Mouse (Mus musculus) central nervous system, embryonic 18 days (tissue): ENCODE data around the gene Gpr34. TPM values are rescaled to one million over a fixed set of nuclear protein-coding genes. Genes with fewer than 3 reads are reported as not detected.

Experiments
- polyA plus RNA-seq: library from polyadenylated mRNA; depleted of rRNA; stranded (reverse); fragments of >200 nt; gene quantifications from 2 replicates; pipeline ENCODE4 v1.2.3, GENCODE M21; 2012; rRNA removed

Gene Gpr34
- 1.7 and 1.8 TPM in 2 replicates for polyA plus RNA-seq

DNA sequence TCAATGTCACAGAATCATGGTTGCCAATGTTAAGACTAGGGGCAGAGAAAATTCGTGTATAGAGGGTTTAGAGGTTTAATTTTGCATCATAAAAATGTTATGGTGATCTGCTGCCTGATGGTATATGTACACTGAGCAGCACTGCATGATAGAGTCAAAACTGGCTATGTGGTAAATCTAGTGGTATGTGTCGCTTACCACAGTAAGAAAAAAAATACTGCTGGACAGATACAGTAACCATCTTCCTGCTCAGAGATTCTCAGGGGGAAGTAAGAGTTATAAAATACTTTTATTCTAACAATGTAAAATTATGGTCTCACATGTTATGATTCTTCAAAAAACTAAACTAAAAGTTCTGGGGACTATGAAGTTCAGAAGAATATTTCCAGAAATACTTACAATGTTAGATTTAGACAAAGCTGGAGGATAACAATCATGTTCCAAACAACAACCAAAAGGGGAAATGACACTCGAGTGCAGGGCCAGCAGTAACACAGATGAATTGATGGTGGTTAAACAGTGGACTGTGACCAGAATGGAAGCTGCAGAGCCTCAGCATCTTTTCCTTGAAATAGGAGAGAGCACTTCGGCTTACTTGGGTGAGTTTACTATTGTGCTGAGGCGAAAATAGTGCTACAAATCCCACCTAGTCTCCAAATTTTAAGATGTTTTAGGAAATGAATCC lies at the start of gene Gpr34:
Gpr34 (plus strand) TSS at position 491 of the 685 bp plus-strand sequence.

GRCm38 (mm10) chrX:13661063-13661462 lies 29.2 kb downstream of the Gpr34 start, which contains the start of gene Gpr82:
Gene Gpr82 (plus strand): TSS chrX:13661363.

Other genes starting within 250 kb of the Gpr34 start
- gene Nyx, start 166.0 kb upstream of the Gpr34 start, polyA plus RNA-seq, result 0.44 TPM in 2 replicates
- not detected in 2 replicates for gene Gpr82, start 29.3 kb downstream of the Gpr34 start, polyA plus RNA-seq
- 49.7 and 56.1 TPM in 2 replicates for gene Cask, start 219.3 kb downstream of the Gpr34 start, polyA plus RNA-seq